Mouse (Mus musculus) forebrain, embryonic 11.5 days (tissue): Measurements from ENCODE around the gene Plekhd1. TPM values are rescaled to one million over a fixed set of nuclear protein-coding genes. Genes with fewer than 3 reads are reported as not detected.
A peak's percentile ranks its signal among the peaks of the same experiment; 100 is the strongest.

Source experiments
- ATAC-seq: fragments of 200-750 bp; cut with Nextera tagmentation; replicated peaks from 2 replicates; pipeline ENCODE4 v1.8.0; 2017; ENCODE audit warnings: moderate TSS enrichment; ENCODE audit not compliant: low FRiP score
- DNase-seq: peaks from one replicate; pipeline ENCODE4 v3.0.0-alpha.2; 2017; ENCODE audit warnings: low spot score
- H3K27ac ChIP-seq: fragments of 300-500 bp; sonication (generic); 2 replicates; pipeline ENCODE4 v1.5.1; 2014; ENCODE audit warnings: low read depth, low read length
- H3K27me3 ChIP-seq: fragments of 300-500 bp; sonication (generic); 2 replicates; pipeline ENCODE4 v1.6.1; 2014; ENCODE audit warnings: mild to moderate bottlenecking, low read length, mixed read lengths; ENCODE audit not compliant: control insufficient read depth, insufficient read depth
- H3K36me3 ChIP-seq: fragments of 300-500 bp; sonication (generic); 2 replicates; pipeline ENCODE4 v1.6.1; 2014; ENCODE audit warnings: mild to moderate bottlenecking, low read length, moderate library complexity, mixed read lengths; ENCODE audit not compliant: control insufficient read depth, insufficient read depth
- H3K4me1 ChIP-seq: fragments of 300-500 bp; sonication (generic); replicated peaks from 2 replicates; pipeline ENCODE4 v1.6.1; 2014; ENCODE audit warnings: low read length, mixed read lengths; ENCODE audit not compliant: control insufficient read depth, insufficient read depth
- H3K4me2 ChIP-seq: fragments of 300-500 bp; sonication (generic); 2 replicates; pipeline ENCODE4 v1.6.1; 2014; ENCODE audit warnings: low read depth, mild to moderate bottlenecking, low read length, moderate library complexity, mixed read lengths; ENCODE audit not compliant: severe bottlenecking
- H3K4me3 ChIP-seq: fragments of 300-500 bp; sonication (generic); 2 replicates; pipeline ENCODE4 v1.5.1; 2014; ENCODE audit warnings: low read depth, low read length
- H3K9ac ChIP-seq: fragments of 300-500 bp; sonication (generic); 2 replicates; pipeline ENCODE4 v1.6.1; 2014; ENCODE audit warnings: low read length
- H3K9me3 ChIP-seq: fragments of 300-500 bp; sonication (generic); 2 replicates; pipeline ENCODE4 v1.6.1; 2016; ENCODE audit warnings: low read length, mixed read lengths; ENCODE audit not compliant: control insufficient read depth
- WGBS: fragments of 180-500 bp; shearing (Covaris S2); extraction: QIAGEN DNeasy Blood & Tissue Kit; methylation state at CpG from one replicate; pipeline ENCODE4 v1.1.7; 2014; 5-methylcytosine and 5-hydroxymethylcytosine counted together
- polyA plus RNA-seq: library from polyadenylated mRNA; unstranded; fragments of >200 nt; fragmentation: Nextera tagmentation; extraction: Ambion mirVana; gene quantifications from 2 replicates; pipeline ENCODE4 v1.2.1, GENCODE M21; 2014

Plekhd1 gene
- polyA plus RNA-seq = 0.48 and 0.60 TPM in 2 replicates

DNA sequence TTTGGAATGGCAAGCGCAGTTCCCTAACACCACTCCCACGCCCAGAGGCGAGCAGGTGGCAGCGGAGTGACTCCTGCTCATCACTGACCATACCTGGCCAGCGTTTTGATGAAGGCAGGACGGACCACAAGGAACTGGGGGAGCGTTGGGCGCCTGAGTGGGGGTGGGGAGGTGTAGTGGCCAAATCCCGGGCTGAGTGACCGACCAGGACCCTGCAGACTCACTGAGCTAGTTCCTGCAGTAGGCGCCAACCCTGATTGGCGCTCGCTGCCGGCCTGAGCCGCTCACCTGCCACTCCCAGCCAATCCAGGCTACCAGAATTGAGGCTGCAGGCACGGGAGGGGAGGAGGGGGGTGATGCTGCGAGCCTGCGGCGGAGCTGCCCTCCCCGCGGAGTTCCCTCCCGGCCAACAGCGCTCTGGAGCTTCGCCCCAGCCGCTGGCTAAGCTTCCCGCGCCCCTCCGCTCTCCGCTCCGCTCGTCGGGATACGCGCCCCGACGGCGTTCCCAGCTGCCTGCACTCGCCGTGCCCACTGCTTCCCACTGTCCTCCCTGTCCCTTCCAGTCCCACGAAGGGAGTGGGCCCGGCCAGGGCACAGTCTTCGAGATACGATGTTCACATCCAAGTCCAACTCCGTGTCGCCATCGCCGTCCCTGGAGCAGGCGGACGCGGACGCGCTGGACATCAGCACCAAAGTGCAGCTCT is at the start of gene Plekhd1:
Plekhd1 (plus strand) TSS at position 323 of the 704 bp plus-strand sequence.
- H3K36me3 ChIP-seq = no peaks in the 10 kb centered on the region
- H3K4me2 ChIP-seq = peak within 1 kb of the TSS; percentile 63
- DNase-seq = peak; percentile 72
- ATAC-seq = peak; percentile 71; the same call in 1 of the 2 replicates
- peaks cover 34% of the 10 kb centered on the region for H3K27me3 ChIP-seq
- 1% methylated on average over 49 of the region's 52 CpGs for WGBS
- H3K27ac ChIP-seq = no peak within 1 kb of the TSS
- H3K9me3 ChIP-seq = no peaks in the 10 kb centered on the region
- H3K4me3 ChIP-seq = peak within 1 kb of the TSS; percentile 33
- peak within 1 kb of the TSS; percentile 37 for H3K9ac ChIP-seq
- peaks cover 14% of the 10 kb centered on the region for H3K4me1 ChIP-seq

DNA sequence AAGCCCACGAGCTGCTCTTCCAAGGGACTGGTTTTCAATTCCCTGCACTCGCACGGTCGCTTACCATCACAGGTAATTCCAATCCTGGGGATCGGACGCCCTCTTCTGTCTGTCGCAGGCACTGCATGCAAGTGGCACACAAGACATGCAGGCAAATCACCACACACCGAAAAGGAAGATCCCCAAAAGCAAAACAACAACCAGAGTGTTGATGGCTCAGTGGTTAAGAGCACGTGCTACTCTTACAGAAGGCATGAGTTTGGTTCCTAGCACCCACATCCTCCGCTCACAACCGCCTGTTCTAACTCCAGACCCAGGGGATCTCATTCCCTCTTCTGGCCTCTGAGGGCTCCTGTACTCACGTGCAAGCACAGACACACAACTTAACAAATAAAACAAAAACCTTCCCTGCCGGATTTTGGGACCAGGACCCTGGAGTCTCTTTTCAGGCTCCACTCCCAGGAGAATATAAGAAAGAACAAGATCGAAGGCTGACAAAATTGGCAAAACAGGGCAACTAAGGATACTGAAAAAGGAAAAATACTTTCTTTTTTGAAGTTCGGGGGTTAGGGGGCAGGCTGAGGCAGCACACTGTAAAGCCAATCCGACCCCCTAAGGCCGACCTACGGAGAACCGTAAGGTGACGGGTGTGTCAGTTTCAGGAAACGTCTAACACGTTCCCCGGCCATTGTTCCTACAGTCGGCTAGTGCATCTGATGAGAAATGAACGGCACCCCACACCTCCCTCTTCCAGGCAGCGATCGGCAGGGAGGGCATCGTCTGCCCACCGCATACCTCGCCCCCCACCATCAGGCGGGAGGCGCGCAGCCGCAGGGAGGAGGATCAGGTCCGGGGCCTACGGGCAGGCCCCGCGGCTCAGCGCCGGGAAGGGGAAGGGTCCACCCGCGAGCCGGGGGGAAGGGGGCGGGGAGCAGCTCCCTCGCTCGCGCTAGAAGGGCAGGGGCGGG is 49.4 kb upstream of the Plekhd1 start:
- Histone ChIP-seq H3K4me1 (no peaks in the 10 kb centered on the region; the same call in 1 of the 2 replicates), H3K4me3 (peak overlapping the region; percentile 79), H3K4me2 (peak overlapping the region; percentile 67), H3K9me3 (no peaks in the 10 kb centered on the region), H3K9ac (peak overlapping the region; percentile 93), H3K27ac (peak overlapping the region; percentile 73), H3K27me3 (no peaks in the 10 kb centered on the region), H3K36me3 (peaks cover 22% of the 10 kb centered on the region)
- ATAC-seq (peak; percentile 75), DNase-seq (peak; percentile 86)
- 3% methylated on average over 40 of the region's 48 CpGs for WGBS

DNA sequence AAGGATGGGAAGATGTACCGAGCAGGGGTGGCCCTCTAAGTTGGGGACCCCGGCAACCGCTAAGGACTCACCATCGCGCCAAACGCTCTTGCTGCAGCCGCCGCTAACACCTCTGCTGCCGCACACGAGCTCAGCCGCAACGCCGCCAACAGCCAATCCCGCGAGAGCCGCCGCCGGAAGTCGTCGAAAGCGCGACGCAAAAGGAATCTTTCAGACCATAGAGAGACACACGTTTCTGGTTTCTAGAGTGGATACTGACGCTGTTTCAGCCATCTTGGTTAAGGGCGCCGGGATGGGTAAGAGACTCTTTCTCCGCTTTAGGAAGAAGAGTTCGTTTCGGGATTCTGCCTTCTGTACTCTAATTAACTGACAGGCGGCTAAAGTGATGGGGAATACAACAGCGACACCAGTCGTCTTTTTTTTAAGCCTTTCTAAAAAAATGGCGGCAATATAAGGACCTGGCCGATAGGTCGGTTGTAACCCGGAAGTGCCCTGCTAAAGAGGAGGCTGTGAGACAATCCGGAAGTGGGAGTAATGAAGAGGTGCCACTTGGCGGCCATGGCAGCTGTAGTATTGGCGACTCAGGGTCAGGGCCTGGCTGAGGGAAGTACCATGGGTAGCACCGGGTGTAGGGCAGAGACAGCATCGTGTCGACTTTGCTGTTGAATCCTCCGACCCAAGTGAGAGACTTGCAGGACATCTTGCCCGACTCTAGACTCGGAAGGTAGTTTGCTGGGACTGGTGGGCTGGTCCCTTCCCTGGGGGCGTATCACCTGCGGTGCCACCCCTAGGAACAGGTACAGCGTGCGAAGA is 48.5 kb upstream of the Plekhd1 start, which contains the start of the genes Slc39a9 and Erh:
Slc39a9 (plus strand) TSS at position 191 of the 813 bp plus-strand sequence.
Erh (minus strand) TSS at position 649 of the 813 bp plus-strand sequence.
- Histone ChIP-seq H3K4me2 (peak within 1 kb of the TSS; percentile 89), H3K27ac (peak within 1 kb of the TSS; percentile 73), H3K4me1 (no peaks in the 10 kb centered on the region; the same call in 1 of the 2 replicates), H3K4me3 (peak within 1 kb of the TSS; percentile 79), H3K36me3 (peaks cover 16% of the 10 kb centered on the region), H3K9me3 (no peaks in the 10 kb centered on the region), H3K27me3 (no peaks in the 10 kb centered on the region), H3K9ac (peak within 1 kb of the TSS; percentile 93)
- DNase-seq (peak; percentile 94), ATAC-seq (peak; percentile 98)
- under 1% methylated on average over 49 of the region's 50 CpGs for WGBS

DNA sequence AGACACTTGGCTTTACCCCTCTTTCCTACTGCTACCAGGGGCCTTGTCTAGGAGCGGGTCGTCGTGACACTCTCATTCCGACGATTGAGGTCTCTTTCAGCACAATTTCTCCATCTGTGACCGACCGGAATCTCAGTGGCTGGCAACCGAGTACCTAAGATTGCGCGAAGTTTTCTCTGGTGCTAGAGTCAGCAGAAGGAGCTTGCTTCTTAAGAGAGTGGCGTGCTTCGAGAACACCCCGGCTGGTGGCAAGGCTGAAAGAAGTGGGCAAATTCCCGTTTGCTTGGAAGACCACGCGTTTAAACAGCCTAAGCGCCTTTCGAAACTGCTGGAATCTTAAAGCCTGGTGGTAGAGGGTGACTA is 47.9 kb upstream of the Plekhd1 start:
- no peak for DNase-seq
- 7% methylated on average over 18 of the region's 18 CpGs for WGBS
- no peak for ATAC-seq
- Histone ChIP-seq H3K36me3 (peaks cover 12% of the 10 kb centered on the region), H3K9ac (peak overlapping the region; percentile 93), H3K4me2 (peak overlapping the region; percentile 89), H3K27ac (no peak overlapping the region), H3K4me3 (peak overlapping the region; percentile 79), H3K4me1 (no peaks in the 10 kb centered on the region; the same call in 1 of the 2 replicates), H3K27me3 (no peaks in the 10 kb centered on the region), H3K9me3 (no peaks in the 10 kb centered on the region)

DNA sequence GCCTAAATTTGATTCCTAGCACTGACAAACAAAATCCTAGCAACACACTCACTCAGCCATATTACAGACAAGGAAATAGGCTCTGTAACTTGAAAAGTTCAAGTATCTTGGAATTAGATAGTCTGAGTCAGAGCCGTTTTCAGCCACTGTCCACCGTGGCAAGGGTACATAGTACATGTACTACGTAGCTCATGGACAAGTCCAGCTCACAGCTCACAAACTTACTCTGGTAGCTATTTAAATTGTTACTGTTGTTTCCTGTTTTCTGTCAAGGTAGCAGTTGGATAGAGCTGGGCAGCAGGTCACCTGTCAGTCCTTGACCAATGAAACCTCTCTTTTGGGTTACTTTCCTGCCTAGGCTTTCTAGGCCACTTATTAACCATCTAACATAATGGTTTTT is 46.0 kb upstream of the Plekhd1 start:
- Histone ChIP-seq H3K4me2 (no peak overlapping the region), H3K4me3 (no peak overlapping the region), H3K9ac (no peak overlapping the region), H3K27me3 (no peaks in the 10 kb centered on the region), H3K36me3 (no peaks in the 10 kb centered on the region; the same call in 1 of the 2 replicates), H3K4me1 (no peaks in the 10 kb centered on the region; the same call in 1 of the 2 replicates), H3K9me3 (no peaks in the 10 kb centered on the region), H3K27ac (no peak overlapping the region)
- no peak for ATAC-seq
- WGBS = 92% methylated on average over 3 of the region's 3 CpGs
- no peak for DNase-seq

DNA sequence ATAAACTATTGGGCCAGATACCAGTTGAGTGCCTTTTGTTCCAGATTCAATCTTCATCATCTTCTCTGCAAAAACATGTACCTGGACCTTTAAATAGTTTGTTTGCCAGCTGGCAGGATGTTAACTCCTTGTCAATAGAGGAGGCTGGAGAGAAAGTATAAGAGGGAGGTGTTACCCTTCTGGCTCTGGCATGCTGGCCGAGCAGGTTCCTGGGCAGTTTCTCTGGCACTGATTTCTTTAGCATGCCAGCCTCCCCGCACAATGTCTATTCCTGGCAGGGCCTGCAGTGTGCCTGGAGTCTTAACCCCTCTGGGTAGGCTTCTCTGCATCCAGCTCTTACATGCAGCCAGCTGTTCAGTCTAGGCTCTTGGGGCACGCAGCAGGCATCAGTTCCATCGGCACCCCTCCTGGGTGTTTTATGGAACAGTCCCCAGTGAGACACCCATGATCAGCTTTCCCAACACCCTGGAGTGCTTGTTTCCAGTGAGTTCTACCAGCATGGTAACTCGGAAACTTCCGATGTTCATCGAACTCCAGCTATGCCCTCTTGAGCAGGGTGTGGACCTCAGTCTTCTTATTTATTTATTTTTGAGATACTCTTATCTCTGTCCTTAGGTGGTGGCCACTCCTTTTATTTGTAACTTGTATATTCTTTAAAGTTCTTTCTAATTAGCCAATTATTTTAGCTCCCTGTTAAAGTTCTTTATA is 38.3 kb upstream of the Plekhd1 start:
- no peak overlapping the region for H3K9ac ChIP-seq
- WGBS = 95% methylated on average over 7 of the region's 7 CpGs
- ATAC-seq = no peak
- no peak overlapping the region for H3K4me2 ChIP-seq
- no peak overlapping the region for H3K27ac ChIP-seq
- H3K4me3 ChIP-seq = no peak overlapping the region
- DNase-seq = no peak
- no peaks in the 10 kb centered on the region; the same call in 1 of the 2 replicates for H3K36me3 ChIP-seq
- H3K9me3 ChIP-seq = no peaks in the 10 kb centered on the region
- H3K4me1 ChIP-seq = no peaks in the 10 kb centered on the region
- H3K27me3 ChIP-seq = no peaks in the 10 kb centered on the region

DNA sequence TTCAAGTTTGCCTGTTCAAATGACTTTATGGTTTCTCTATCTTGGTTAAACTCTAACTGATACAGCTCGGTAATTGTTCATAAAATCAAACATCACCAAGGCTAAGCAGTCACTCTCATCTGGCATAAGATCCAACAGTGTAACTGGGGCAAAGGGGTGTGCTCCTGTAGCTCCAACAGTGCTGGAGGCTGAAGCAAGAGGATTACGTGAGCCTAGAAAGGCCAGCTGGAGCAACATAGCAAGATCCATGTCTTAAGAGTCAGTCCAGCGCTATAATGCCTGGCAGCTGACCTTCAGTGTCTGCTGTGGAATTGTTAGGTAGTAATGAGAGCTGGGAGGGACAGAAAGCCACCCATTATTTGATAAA is 37.7 kb upstream of the Plekhd1 start:
- no peak overlapping the region for H3K4me3 ChIP-seq
- H3K27ac ChIP-seq = no peak overlapping the region
- H3K36me3 ChIP-seq = no peaks in the 10 kb centered on the region; the same call in 1 of the 2 replicates
- DNase-seq = no peak
- H3K4me1 ChIP-seq = no peaks in the 10 kb centered on the region
- 91% methylated on average over 3 of the region's 3 CpGs for WGBS
- no peaks in the 10 kb centered on the region for H3K27me3 ChIP-seq
- H3K9ac ChIP-seq = no peak overlapping the region
- H3K9me3 ChIP-seq = no peaks in the 10 kb centered on the region
- no peak overlapping the region for H3K4me2 ChIP-seq
- no peak for ATAC-seq
